In the genomic region with DNA sequence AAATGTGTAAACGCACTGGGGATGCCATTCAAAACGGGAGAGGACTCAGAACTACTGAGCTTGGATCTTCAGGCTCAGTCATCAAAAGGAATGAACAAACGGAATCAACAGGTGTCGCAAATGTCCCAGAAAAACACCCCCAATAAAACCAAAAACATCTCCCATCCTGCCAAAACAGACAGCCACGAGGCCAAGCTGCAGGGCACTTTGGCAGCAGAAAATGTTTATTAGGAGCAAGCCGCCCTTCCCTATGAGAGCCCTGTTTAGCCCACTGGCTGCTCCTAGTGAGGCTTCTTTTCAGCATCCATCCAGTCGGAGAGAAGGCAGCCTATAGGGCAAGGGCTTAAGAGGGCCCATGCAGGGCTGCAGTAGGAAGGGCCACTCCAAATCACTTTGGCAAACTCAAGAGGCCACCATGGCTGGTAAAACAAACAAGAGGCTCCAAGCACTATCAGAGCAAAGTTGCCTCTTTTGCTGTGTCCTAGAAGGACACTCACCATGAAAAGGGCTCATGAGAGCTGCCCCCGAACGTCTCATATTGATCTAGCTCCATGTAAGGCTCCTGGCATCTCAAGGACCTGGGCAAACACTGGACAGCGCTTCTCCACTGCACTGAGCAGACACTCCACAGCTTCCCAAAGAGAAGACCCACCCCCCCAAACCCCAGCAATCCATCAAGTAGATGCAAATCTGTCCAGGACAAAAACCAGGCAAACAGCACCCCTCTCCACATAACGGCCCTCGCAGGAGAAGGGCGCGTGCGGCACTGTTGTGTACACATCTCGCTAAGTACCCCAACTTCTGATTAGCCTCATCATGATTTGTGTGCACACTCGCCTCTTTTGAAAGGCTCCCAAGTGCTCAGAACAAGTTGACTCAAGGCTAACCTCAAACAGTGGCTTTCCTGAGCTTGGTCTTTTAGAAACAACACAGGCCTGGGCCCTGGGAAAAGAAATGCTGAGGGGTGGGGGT, we compare ENCODE assay signal across 12 mouse cellular contexts.
DNase-seq lines count a peak whose midpoint lies in the region; ATAC-seq lines count a peak whose summit lies in the region.
"Had no signal": no experiment of that assay in that cellular context is flagged by ENCODE, and none has a peak within 500 bp of the region (broad histone marks: within the 10 kb centered on the region; RNA-seq: fewer than 3 reads in every experiment).

No protein-coding gene starts in this region.

- H3K27me3 ChIP-seq in hindbrain, embryonic 13.5 days, result peaks cover 19% of the 10 kb centered on the region; the same call in 1 of the 2 replicates
- H3K27me3 ChIP-seq in neural tube, embryonic 15.5 days (replicated peaks), result no peaks in the 10 kb centered on the region
- H3K27me3 ChIP-seq in kidney, embryonic 14.5 days (ENCODE audit: control insufficient read depth, insufficient read depth, low read length), result no peaks in the 10 kb centered on the region
- H3K27me3 ChIP-seq: liver, embryonic 15.5 days had no signal

- peak overlapping the region; percentile 40; the same call in 1 of the 2 replicates for H3K4me2 ChIP-seq in hindbrain, embryonic 13.5 days
- peak overlapping the region; percentile 43 for H3K4me2 ChIP-seq in neural tube, embryonic 15.5 days
- no peak overlapping the region for H3K4me2 ChIP-seq in kidney, embryonic 14.5 days (replicated peaks; ENCODE audit: low read depth, low read length)
- H3K4me2 ChIP-seq: heart, embryonic 11.5 days; liver, embryonic 15.5 days had no signal

- peaks cover 71% of the 10 kb centered on the region for H3K4me1 ChIP-seq in hindbrain, embryonic 13.5 days (replicated peaks)
- peaks cover 58% of the 10 kb centered on the region for H3K4me1 ChIP-seq in neural tube, embryonic 15.5 days
- peaks cover 21% of the 10 kb centered on the region for H3K4me1 ChIP-seq in kidney, embryonic 14.5 days (ENCODE audit: control insufficient read depth, insufficient read depth, low read length)
- H3K4me1 ChIP-seq: liver, embryonic 15.5 days had no signal

- no peaks in the 10 kb centered on the region for H3K36me3 ChIP-seq in hindbrain, embryonic 13.5 days
- no peaks in the 10 kb centered on the region for H3K36me3 ChIP-seq in neural tube, embryonic 15.5 days
- H3K36me3 ChIP-seq in kidney, embryonic 14.5 days (ENCODE audit: control insufficient read depth, insufficient read depth, low read length), result no peaks in the 10 kb centered on the region
- H3K36me3 ChIP-seq: liver, embryonic 15.5 days had no signal

- no peak overlapping the region for H3K4me3 ChIP-seq in hindbrain, embryonic 13.5 days
- no peak overlapping the region for H3K4me3 ChIP-seq in neural tube, embryonic 15.5 days (replicated peaks)
- H3K4me3 ChIP-seq in kidney, embryonic 14.5 days (ENCODE audit: low read length), result no peak overlapping the region
- H3K4me3 ChIP-seq: liver, embryonic 15.5 days had no signal

- H3K9ac ChIP-seq in hindbrain, embryonic 13.5 days, result no peak overlapping the region
- H3K9ac ChIP-seq in neural tube, embryonic 15.5 days (replicated peaks), result no peak overlapping the region
- H3K9ac ChIP-seq in kidney, embryonic 14.5 days (ENCODE audit: low read depth, low read length), result no peak overlapping the region
- H3K9ac ChIP-seq: liver, embryonic 15.5 days had no signal

- intact Hi-C loops in heart, postnatal 14 days (cut with DNase I), result no loop called here

- no peaks in the 10 kb centered on the region for H3K9me3 ChIP-seq in hindbrain, embryonic 13.5 days
- H3K9me3 ChIP-seq in neural tube, embryonic 15.5 days (replicated peaks), result no peaks in the 10 kb centered on the region
- no peaks in the 10 kb centered on the region for H3K9me3 ChIP-seq in kidney, embryonic 14.5 days (ENCODE audit: control insufficient read depth, low read length)
- H3K9me3 ChIP-seq: liver, embryonic 15.5 days had no signal

- DNase-seq in ovary, postnatal 36 days (ENCODE audit: low spot score), result peak; percentile 24
- no peak for DNase-seq in ovary, postnatal 10 days (ENCODE audit: low spot score)
- peak; percentile 35 for DNase-seq in lung, postnatal 10 days
- no peak for DNase-seq in adipocyte (ENCODE audit: low spot score)
- no peak for DNase-seq in heart, postnatal 14 days
- DNase-seq: kidney, adult 2 months; thymus, adult 18-20 months had no signal

- ATAC-seq in hindbrain, embryonic 13.5 days (ENCODE audit: low FRiP score), result no peak
- ATAC-seq in neural tube, embryonic 15.5 days (ENCODE audit: low FRiP score), result no peak
- ATAC-seq in kidney, embryonic 14.5 days (ENCODE audit: low FRiP score, low TSS enrichment), result no peak

- 39% methylated on average over 17 of the region's 17 CpGs for WGBS in hindbrain, embryonic 13.5 days
- WGBS in neural tube, embryonic 15.5 days, result 31% methylated on average over 17 of the region's 17 CpGs
- WGBS in kidney, embryonic 14.5 days, result 54% methylated on average over 17 of the region's 17 CpGs

- no peak overlapping the region; the same call in 1 of the 2 replicates for H3K27ac ChIP-seq in hindbrain, embryonic 13.5 days
- H3K27ac ChIP-seq in neural tube, embryonic 15.5 days (replicated peaks), result no peak overlapping the region; the same call in 1 of the 2 replicates
- H3K27ac ChIP-seq in kidney, embryonic 14.5 days (ENCODE audit: low read depth, low read length), result no peak overlapping the region
- H3K27ac ChIP-seq: liver, embryonic 15.5 days had no signal

Comparison
In these comparisons a context has a peak if more than half of its experiments do, and no peak if none do; other contexts are left out.
1. DNase-seq: peak in ovary, postnatal 36 days (single experiment) and lung, postnatal 10 days (single experiment); none in ovary, postnatal 10 days (single experiment), adipocyte (single experiment) and heart, postnatal 14 days (0 of 2).